Mouse (Mus musculus) frontal cortex, postnatal 14 days (tissue): ENCODE measurements around the gene Shroom1.

Experiments
- DNase-seq, 2 experiments: peaks; one replicate each; pipeline ENCODE4 v3.0.0; 2022; ENCODE audit warnings: low spot score in 2 of 2

Gene Shroom1

DNA sequence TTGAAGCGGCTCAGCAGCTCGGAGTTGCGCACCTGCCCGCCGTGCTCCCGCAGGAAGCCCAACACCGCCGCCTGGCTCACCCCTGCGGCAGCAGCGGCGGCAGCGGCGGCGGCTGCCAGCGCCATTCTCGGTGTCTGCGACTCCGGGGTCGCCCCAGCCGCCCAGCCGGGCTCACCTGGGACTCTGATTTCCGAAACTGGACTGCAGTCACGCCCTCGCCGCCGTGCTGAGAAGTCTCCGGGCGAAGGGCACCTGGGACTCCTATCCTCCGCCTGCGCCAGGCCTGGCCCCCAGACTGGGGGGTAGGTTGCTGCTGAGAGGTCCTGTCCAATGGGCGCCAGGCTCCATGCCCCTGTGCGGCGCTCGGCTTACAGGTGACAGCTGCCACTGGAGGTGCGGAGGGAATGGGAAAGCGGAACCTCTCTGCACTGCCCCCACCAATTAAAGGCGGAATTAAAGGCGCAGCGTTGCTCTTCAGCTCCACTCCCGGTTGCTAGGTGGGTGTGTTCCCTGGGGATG lies 22.8 kb downstream of the Shroom1 start, which contains the start of the genes Gm9945 and Sowaha:
Gm9945 (plus strand) TSS at position 384 of the 519 bp plus-strand sequence.
Sowaha (minus strand) TSS at position 492 of the 519 bp plus-strand sequence.
- peak; percentile 52 to 61 for DNase-seq

DNA sequence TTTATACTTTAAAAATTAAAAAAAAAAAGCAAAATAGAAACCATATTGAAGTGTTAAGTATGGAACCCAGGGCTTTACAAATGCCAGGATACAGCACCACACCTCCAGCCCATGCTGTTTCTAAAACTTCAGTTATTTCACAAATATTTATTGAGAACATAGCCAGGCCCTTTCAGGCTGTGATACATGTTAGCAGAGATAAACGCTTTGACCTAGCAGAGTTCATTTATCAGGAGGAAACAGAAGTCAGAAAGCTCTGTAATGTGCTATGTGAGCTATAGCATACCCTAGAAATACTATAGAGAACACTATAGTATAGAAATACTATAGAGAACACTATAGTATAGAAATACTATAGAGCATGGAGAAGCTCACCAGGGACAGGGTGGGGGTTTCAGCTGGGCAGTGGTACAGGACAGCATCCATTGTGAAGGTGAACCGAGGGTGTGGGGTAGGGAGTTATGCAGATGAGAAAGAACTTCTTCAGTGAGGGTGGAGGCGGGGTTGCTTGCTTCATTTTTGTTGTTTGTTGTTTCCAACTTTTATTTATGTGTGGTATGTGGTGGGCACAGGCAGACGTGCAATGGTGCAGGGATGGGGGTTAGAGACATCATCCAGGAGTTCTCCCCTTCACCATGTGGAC lies 24.2 kb downstream of the Shroom1 start:
- no peak for DNase-seq

DNA sequence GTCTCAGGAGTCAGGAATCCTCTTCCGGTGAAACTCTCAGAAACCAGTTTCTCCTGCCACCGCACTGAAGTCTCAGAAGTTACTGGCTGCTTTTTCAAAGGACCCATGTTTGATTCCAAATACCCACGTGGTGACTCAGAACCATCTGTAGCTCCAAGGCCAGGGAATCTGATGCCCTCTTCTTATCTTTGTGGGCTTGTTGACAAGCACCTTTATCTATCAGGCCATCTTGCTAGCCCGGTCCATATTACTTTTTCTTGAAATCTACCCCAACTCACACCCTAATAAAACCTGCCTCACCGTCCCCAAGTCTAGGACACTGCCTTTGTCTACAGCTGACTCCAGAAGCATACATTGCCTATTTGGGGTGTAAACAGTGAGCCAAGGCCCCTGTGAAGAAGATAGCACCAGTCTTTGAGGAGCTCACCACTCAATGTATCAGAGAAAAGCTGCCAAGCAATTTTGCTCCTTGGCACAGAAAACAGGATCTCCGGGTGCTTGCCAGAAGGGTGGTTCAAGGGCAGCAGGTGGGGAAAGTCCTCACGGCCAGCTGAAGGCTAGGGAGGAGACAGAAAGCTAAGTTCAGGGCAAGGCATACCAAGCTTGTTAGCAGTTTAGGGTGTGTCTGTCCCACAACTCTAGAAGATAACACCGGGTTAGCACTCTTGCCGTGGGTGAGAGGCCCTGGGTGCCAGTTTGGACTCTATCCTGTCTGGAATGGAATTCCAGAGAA lies 26.3 kb downstream of the Shroom1 start:
- DNase-seq = no peak

DNA sequence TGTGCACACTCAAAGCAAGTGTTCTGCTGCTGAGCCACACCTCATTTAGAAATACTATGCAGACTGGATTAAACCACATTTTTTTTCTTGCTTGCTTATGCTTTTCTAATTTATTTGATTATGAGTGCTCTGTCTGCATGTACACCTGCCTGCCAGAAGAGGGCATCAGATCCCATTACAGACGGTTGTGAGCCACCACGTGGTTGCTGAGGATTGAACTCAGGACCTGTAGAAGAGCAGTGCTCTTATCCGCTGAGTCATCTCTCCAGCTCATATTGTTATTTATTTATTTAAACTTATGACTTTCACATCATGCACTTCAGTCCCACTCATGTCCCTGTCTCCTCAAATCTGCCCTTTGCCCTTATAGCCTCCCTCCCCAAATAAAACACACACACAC lies 28.7 kb downstream of the Shroom1 start:
- DNase-seq = no peak

DNA sequence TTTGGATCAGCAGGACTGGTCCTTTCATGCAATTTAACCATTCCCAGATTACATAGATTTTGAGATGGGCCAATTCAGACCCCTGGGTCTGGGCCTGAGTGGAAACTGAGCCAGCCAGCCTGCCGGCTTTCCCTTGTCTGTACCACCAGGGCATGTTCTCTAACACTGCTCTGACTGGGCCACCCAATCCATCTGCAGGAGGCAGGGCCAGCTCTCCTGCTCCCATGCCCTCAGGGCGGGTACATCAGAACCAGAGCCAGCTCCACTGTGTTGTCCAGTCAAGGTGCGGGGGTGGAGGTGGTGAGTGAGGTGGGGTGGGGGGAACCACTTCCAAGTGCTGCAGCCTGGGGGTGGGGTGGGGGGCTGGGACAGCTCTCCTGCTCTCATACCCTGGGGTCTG lies 29.3 kb downstream of the Shroom1 start:
- DNase-seq = no peak

DNA sequence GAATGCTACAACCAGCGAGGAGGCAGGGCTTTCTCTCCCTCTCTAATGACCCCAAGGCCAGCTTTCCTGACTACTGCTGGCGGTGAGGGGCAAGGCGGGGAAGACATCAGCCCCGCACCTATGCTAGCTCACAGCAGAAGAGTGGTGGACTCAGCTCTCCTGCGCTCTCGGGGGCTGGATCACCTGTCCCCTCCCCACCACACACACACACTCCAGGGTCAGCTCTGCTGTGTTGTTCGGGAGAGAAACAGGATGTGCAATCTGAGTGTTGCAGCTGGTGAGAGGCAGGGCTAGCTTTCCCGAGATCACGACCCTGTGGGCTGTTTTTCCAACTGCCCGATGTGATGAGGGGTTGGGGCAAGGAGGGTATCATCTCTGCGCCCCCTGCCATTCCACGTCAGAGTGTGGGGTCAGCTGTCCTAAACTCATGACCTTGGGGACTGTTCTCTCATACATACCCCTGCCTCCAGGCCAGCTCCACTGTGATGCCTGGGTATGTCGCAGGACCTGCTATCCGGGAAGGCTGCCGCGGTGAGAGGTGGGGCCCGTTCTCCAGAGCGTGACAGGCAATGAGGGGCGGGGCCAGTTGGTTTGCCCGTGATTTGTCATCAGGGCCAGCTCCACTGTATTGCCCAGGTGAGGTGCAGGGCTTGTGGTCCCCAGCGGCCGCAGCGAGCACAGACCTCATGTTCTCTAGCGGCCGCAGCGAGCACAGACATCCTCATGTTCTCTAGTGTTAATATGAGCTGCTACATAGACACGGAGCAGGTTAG lies 30.0 kb downstream of the Shroom1 start:
- no peak for DNase-seq

DNA sequence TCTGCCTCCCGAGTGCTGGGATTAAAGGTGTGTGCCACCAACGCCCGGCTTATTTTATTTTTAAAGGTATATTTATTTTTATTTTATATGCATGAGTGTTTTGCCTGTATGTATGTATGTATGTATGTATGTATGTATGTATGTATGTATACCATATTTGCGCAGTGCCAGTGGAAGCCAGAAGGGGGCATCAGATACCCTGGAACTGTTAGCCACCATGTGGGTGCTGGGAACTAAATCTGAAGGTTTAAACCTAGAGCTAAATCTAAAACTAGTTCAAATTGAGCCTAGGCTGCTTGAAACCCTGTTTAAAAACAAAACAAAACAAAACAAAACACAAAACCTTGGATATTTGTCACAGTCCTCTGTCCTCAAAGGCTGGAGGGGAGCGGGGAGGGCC lies 32.0 kb downstream of the Shroom1 start:
- DNase-seq = no peak

DNA sequence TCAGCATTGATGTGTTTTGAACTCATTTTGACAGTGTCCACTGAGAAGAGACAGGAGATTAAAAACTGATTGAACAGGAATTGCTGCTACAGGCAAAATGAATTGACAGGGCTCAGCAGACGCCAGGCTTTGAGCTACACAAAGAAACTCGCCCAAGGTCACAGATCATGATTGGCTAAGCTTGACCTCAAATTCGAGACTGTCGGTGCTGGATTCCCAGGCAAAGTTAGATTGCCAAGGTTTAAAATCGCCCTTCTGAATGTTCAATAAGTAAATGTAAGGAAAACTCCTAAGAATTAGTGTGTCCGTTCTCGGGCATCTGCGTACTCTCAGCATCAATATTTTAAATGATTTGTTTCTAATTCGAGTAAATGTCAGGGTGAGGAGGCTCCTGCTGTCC lies 32.4 kb downstream of the Shroom1 start:
- DNase-seq = no peak

DNA sequence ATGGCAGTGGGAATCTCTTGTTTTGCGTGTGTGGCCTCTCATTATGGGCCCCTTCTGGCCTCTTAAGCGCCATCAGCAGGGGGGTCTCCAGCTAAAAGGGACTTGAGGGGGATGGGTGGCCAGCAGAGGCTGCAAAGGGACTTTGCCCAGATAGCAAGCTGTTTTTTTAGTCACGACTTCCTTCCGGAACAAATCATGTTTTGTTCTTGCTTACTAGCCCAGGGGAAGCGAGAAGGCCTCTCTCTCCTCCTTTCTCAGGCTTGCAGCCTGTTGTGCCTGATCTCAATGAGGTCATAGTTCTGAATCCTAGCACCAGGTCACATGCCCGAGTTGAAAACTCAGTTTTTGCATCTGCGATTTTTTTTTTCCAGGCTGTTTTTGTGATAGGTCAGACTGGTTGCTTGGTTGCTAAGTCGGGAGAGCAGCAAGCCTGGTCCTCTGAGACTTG lies 35.0 kb downstream of the Shroom1 start:
- DNase-seq = no peak

DNA sequence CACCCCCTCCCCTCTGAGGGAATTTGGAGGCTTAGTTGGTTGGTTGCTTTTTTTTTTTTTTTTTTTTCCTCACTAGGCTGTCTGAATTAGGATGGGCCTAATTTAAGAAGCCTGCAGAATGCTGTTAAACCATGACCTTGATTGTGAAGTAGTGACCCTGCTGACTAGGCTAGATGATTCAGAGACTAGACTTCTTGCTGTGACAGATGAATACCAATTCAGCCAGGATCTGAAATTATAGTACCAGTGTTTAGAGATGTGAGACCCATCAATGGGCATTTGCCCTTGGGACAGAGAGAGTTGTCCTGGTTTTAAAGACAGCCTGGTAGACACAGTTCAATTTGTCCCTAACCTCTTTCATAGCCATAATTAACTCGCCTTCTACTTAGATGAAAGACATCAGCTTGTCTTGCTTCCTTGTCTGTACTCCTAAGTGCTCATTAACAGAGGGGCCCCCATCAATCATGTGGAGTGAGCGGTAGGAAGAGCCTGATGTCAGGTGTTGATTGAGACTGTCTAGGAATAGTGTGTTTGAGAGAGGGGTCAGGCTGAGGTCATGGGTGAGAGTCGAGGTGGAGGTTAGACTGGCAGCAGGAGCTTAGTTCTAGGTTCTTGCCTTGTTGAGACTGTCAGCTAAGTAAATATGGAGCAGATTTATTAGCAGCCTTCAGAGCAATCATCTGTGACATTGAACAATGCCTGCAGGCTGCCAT lies 36.4 kb downstream of the Shroom1 start:
- DNase-seq = no peak

DNA sequence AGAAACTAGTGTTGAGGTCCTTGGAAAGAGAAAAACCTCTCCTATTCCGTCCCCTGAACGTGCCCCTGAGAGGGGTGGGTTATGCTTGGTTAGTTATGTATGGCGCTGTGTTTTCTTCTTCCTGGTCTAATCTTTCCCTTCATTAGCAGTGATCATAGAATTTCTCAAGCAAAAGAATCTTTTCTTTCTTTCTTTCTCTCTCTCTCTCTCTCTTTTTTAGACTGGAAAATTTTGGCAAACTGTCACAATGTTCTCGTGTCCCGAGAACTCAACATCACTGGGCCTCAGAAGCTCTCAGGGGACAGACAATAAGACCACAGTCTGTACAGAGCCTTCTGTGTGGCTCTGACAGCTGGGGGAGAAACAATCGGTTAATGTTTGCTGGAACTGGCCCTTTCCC lies 38.4 kb downstream of the Shroom1 start:
- DNase-seq = no peak

DNA sequence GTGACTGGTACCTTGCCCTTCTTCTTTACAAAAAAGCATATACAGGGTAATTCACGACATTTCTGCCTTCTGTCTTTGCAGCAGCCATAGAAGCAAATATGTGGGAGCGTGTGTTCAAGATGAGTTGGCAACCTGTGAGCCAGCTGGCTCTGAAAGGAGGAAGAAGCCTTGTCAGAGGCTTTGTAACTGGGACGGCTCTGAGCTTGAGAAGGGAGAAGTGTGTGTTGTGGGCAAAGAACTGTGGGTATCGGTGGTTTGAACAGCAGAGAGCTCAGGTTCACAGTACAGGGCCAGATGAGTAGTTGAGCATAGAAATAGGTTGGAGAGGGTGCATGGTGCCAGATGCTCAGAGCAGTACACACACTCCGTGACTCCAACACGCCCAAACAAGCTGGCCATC lies 39.9 kb downstream of the Shroom1 start:
- DNase-seq = peak; percentile 34 to 35

DNA sequence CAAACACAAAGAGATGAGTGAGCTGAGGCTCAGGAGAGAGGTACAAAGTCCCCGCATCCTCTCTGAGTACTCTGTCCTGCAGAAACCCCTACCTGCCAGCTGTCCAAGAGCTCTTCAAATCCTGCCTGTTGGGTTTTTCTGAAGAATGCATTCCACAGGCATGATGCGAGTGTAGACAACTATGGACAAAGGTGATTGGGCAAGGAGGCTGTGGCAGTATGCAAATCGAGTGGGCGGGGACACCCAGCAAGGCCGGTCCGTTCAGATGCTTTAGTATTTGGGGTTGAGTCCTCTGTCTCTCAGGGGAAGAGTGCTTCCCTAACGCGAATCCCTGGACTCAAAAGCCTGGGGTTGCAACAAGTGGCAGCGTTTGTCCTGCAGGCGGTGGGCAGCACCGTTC lies 43.6 kb downstream of the Shroom1 start:
- no peak for DNase-seq

DNA sequence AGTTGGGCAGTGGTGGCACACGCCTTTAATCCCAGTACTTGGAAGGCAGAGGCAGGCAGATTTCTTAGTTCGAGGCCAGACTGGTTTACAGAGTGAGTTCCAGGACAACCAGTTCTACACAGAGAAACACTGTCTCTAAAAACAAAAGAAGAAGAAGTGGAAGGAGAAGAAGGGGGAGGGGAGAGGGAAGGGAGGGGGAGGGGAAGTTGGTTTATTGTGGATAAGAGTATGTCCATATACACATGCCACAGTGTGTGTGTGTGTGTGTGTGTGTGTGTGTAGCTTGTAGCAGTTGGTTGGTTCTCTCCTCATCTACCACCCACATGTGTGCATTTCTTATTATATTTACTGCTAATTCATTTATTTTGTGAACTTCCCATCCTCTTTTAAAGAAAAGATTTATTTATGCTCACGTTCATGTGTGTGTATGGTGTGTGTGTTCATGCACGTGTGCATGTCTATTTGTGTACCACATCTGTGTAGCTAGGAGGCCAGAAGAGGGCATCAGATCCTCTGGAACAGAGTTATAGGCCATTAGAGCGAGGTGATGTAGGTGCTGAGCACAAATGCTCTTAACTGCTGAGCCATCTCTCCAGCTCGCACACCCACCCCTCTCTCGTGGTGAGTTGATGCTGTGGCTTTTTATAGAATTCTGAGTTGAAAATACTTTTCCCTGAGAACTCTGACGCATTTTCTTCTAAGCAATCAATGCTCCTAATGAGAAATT lies 45.2 kb downstream of the Shroom1 start:
- no peak for DNase-seq

DNA sequence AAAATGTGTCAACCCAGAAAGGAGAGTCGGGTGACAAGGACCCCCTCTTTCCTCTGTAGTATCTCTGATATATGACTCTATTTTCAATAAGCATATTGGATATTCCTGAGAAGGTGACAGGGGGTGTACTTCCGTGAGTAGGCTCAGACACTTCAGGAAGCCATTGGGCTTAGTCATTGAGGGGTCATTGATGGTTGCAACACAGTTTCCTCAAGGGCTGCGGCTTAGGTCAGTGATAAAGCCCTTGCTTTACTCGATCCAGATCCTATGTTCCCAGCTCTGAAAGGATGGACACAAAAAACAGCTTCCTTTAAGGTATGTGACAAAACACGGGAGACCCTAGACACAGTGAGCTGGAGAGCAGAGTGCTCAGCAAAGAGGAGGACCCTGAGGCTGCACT lies 46.7 kb downstream of the Shroom1 start:
- DNase-seq = no peak

DNA sequence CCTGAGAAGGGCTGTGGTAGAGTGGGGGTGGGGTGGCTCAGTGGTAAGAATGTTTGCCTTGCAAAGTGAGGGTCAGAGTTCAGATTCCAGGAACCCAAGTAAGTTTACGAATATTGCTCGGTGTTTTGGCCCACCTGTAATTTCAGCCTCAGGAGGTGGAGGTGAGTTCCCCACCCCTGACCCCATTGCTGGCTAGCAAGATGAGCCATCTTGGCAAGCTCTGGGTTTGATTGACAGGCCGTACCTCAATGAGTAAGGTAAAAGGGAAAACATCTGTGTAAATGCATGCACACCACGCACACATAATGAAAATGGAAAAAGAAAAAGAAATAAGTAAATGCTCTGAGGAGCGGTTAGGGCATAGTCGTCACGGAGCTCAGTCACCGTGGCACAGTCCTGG lies 47.4 kb downstream of the Shroom1 start:
- no peak for DNase-seq

DNA sequence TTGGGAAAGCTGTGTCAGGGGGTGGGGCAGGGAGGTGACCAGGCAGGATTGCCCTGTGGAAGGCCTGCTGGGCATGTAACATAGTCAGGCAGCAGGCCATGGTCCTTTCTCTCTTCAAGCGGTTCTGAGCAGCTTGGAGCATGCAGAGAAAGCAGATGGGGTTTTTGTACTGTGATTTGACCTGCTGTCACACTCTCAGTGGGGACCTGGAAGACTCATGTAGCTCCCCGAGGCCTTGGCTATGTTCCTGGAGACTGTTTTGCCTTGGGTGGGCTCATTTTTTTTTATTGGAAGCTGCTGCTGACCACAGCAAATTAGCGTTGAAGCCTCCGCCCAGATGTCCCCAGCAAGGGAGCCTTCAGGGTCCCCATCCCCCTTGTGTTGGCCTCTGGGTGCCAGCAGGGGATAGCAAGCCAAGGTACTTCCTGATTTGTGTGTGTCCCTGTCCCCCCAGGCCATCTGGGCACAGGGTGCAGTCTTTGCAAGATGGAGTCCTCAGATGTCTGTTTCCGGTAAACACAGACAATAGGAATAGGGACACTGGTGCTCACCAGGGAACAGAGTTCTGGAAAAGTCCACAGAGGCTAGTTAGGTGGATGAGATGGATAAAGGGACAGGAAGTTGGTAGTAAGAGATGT lies 48.1 kb downstream of the Shroom1 start:
- DNase-seq = no peak

DNA sequence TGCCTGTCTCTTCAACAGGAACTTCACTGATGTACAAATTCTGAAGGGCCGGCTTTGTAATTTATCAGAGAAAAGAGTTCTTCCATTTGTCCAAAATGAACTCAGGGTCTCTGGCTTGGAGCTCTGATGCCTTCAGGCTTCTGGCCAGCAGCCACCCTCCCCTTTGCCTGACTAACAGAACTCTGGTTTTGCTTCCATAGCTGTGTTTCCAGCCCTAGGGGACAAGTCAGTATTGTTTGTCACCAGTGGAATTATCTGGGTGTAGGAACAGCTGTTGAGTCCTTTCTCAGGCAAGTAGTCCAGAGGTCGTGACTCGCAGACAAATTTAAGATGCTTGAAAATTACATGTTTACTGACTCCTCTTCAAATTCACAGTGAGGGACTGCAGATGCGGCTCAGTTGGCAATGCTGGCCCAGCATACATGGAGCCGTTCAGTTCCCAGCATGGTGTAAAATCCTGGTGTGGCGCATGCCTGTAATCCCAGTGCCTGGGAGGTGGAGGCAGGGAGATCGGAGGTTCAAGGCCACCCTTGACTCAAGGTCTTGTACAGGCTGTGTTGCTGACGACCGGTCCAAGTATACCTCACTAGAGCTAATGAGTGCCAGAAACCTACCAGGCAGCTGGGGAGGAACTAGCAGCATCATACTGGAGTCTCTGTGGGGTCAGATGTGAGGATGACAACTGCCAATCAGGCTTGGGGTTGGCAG lies 50.2 kb downstream of the Shroom1 start:
- DNase-seq = no peak

DNA sequence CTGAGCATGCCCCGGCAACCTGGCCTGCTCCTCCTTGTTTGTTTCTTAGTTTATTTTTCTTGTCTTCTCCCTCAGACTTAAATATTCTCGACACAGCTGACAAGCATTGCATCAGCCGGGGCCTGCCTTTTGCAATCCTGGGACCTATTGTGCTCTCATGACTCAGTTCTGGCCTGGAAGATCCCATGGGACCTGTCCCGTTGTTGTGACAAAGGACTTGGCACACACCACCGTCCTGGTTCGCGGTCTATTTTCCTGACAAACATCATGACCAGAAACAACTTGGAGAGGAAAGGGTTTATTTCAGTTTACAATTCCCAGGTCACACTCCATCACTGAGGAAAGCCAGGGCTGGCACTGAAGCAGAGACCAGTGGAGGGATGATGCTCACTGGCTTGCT lies 51.1 kb downstream of the Shroom1 start:
- DNase-seq = no peak

DNA sequence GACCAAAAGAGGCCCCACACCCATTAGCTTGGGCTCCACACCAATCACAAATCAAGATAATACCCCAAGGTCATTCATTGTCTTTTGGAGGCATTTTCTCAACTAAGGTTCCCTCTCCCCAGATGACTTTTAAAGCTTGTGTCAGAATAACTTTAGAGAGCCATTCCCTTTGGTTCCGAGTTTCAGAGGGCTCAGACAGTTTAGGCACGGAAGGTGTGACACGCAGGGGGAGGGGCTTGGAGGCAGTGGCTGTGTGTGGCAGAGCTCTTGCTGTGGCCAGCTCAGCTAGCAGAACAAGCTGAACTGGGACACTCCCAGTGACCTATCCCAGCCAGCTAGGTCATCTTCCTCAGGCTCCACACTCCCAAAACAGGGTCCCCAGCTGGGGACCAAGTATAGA lies 51.6 kb downstream of the Shroom1 start:
- DNase-seq = no peak
